In genomic region chr13:41948241-41948640, GRCm38 (mm10) we compare ENCODE assay signal across 16 mouse cellular contexts.
DNase-seq lines count a peak whose midpoint lies in the region; TF ChIP-seq lines count a peak whose summit lies in the region.
"Had no signal": no experiment of that assay in that cellular context is flagged by ENCODE, and none has a peak within 500 bp of the region (broad histone marks: within the 10 kb centered on the region; RNA-seq: fewer than 3 reads in every experiment).

No protein-coding gene starts in this region.

- H3K27ac ChIP-seq in left cerebral cortex, adult 2 months: no peak overlapping the region
- H3K27ac ChIP-seq: embryonic facial prominence, embryonic 12.5 days; forebrain, embryonic 15.5 days; hindbrain, embryonic 10.5 days; hindbrain, embryonic 14.5 days had no signal

- intact Hi-C loops in left cerebral cortex, adult 2 months (cut with DNase I): no loop called here

- no peak overlapping the region for H3K4me3 ChIP-seq in left cerebral cortex, adult 2 months
- H3K4me3 ChIP-seq: embryonic facial prominence, embryonic 12.5 days; forebrain, embryonic 15.5 days; heart, embryonic 12.5 days; hindbrain, embryonic 10.5 days had no signal

- peak; percentile 39 for DNase-seq in thymus, postnatal 0 days (ENCODE audit: low spot score)
- DNase-seq in thymus, postnatal 14 days: no peak
- peak; percentile 5 for DNase-seq in Muller cell, postnatal 12 days (ENCODE audit: inconsistent ontology term)
- peak; percentile 38 for DNase-seq in induced T-regulatory cell, adult 2 months (ENCODE audit: low read depth)
- no peak for DNase-seq in ovary, postnatal 14 days (ENCODE audit: low spot score)
- DNase-seq in gastrocnemius, postnatal 25 days: no peak
- no peak for DNase-seq in left cerebral cortex, adult 2 months (ENCODE audit: extremely low spot score in 1 of 2, low spot score in 2 of 2)
- DNase-seq: adrenal gland, adult 8-10 months; adrenal gland, postnatal 36 days; cerebellum, postnatal 14 days; gastrocnemius, postnatal 14 days had no signal

- TF ChIP-seq CTCF in left cerebral cortex, adult 2 months (IDR thresholded peaks at IDR 0.05): no peak

Comparison
In these comparisons a context has a peak if more than half of its experiments do, and no peak if none do; other contexts are left out.
1. DNase-seq: peak in thymus, postnatal 0 days (single experiment), Muller cell, postnatal 12 days (single experiment) and induced T-regulatory cell, adult 2 months (single experiment); none in thymus, postnatal 14 days (single experiment), ovary, postnatal 14 days (single experiment), gastrocnemius, postnatal 25 days (single experiment) and left cerebral cortex, adult 2 months (0 of 2).